Mouse (Mus musculus) lung, embryonic 14.5 days (tissue): ENCODE results near the gene Slc35e3. TPM values are rescaled to one million over a fixed set of nuclear protein-coding genes. Genes with fewer than 3 reads are reported as not detected.

Experiments
- ATAC-seq: fragments of 200-750 bp; cut with Nextera tagmentation; 2 replicates; pipeline ENCODE4 v1.8.0; 2017; ENCODE audit warnings: mild to moderate bottlenecking, moderate TSS enrichment, moderate library complexity; ENCODE audit not compliant: insufficient read depth
- DNase-seq: peaks from one replicate; pipeline ENCODE4 v3.0.0-alpha.2; 2015
- H3K27ac ChIP-seq: fragments of 300-500 bp; sonication (generic); 2 replicates; pipeline ENCODE4 v1.5.1; 2014; ENCODE audit warnings: low read depth, mild to moderate bottlenecking, moderate library complexity
- H3K27me3 ChIP-seq: fragments of 300-500 bp; sonication (generic); 2 replicates; pipeline ENCODE4 v1.6.1; 2014; ENCODE audit warnings: low read length, control low read depth; ENCODE audit not compliant: insufficient read depth
- H3K36me3 ChIP-seq: fragments of 300-500 bp; sonication (generic); 2 replicates; pipeline ENCODE4 v1.6.1; 2014; ENCODE audit warnings: control low read depth; ENCODE audit not compliant: insufficient read depth
- H3K4me1 ChIP-seq: fragments of 300-500 bp; sonication (generic); 2 replicates; pipeline ENCODE4 v1.6.1; 2014; ENCODE audit warnings: antibody characterized with exemption, control low read depth; ENCODE audit not compliant: insufficient read depth
- H3K4me2 ChIP-seq: fragments of 300-500 bp; sonication (generic); 2 replicates; pipeline ENCODE4 v1.6.1; 2014; ENCODE audit warnings: mild to moderate bottlenecking
- H3K4me3 ChIP-seq: fragments of 300-500 bp; sonication (generic); 2 replicates; pipeline ENCODE4 v1.5.1; 2014; ENCODE audit warnings: low read depth, low read length
- H3K9ac ChIP-seq: fragments of 300-500 bp; sonication (generic); 2 replicates; pipeline ENCODE4 v1.6.1; 2014
- H3K9me3 ChIP-seq: fragments of 300-500 bp; sonication (generic); 2 replicates; pipeline ENCODE4 v1.6.1; 2016; ENCODE audit warnings: low read depth, low read length, control low read depth
- CTCF ChIP-seq: IDR thresholded peaks from 2 replicates; pipeline ENCODE4 v1.5.1; 2016; ENCODE audit warnings: antibody characterized with exemption, low read depth
- WGBS: fragments of 180-500 bp; shearing (Covaris S2); extraction: QIAGEN DNeasy Blood & Tissue Kit; methylation state at CpG from one replicate; pipeline ENCODE4 v1.1.7; 2014; 5-methylcytosine and 5-hydroxymethylcytosine counted together
- polyA plus RNA-seq: library from polyadenylated mRNA; unstranded; fragments of >200 nt; fragmentation: Nextera tagmentation; extraction: Ambion mirVana; gene quantifications from 2 replicates; pipeline ENCODE4 v1.2.1, GENCODE M21; 2014

The Slc35e3 gene
- polyA plus RNA-seq, 1 experiment from 2014 or later: 16.7 TPM

GRCm38 (mm10) chr10:117743917-117744316 is 2.2 kb downstream of the Slc35e3 start:
- Histone ChIP-seq H3K4me2 (peak overlapping the region; percentile 87), H3K36me3 (peaks cover 23% of the 10 kb centered on the region), H3K4me3 (no peak overlapping the region), H3K4me1 (0 out of 2 replicates have a peak, but pooled peaks cover 6% of the 10 kb centered on the region), H3K9me3 (no peaks in the 10 kb centered on the region), H3K9ac (no peak overlapping the region), H3K27ac (no peak overlapping the region; the same call in 1 of the 2 replicates), H3K27me3 (no peaks in the 10 kb centered on the region)
- DNase-seq (no peak), ATAC-seq (no peak)
- WGBS: 68% methylated on average over 4 of the region's 4 CpGs
- TF ChIP-seq CTCF: no peak

GRCm38 (mm10) chr10:117743182-117743581 is 3.0 kb downstream of the Slc35e3 start:
- no peak for TF ChIP-seq CTCF

DNA sequence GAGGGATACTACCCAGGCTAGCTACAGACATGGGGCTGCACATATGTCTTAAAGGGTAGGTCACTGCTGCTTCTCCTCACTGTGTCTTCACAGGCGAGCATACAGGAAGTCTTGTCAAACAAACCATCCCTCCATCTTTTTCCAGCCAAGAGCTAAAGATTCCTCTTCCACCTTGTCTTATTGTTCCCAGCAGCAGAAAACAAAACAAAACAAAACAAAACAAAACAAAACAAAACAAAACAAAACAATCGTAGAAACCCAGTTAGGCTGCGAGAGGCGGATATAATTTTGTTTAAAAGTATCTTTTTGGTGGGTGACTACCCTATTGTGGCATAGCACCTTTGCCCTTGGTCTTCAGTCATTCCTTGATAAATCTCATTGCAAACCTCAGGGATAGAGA is 3.5 kb downstream of the Slc35e3 start:
- ATAC-seq (no peak), DNase-seq (no peak)
- Histone ChIP-seq H3K9me3 (no peaks in the 10 kb centered on the region), H3K4me2 (no peak overlapping the region), H3K4me3 (no peak overlapping the region), H3K4me1 (0 out of 2 replicates have a peak, but pooled peaks cover 6% of the 10 kb centered on the region), H3K36me3 (peaks cover 34% of the 10 kb centered on the region), H3K27me3 (no peaks in the 10 kb centered on the region), H3K9ac (no peak overlapping the region), H3K27ac (no peak overlapping the region)
- no peak for TF ChIP-seq CTCF
- 90% methylated on average over 4 of the region's 4 CpGs for WGBS

More at GRCm38 (mm10) chr10:117743182-117743581, 3.0 kb downstream of the Slc35e3 start:
- Histone ChIP-seq H3K27ac (no peak overlapping the region), H3K27me3 (no peaks in the 10 kb centered on the region), H3K4me1 (0 out of 2 replicates have a peak, but pooled peaks cover 6% of the 10 kb centered on the region), H3K9ac (no peak overlapping the region), H3K9me3 (no peaks in the 10 kb centered on the region), H3K36me3 (peaks cover 31% of the 10 kb centered on the region), H3K4me3 (no peak overlapping the region), H3K4me2 (no peak overlapping the region)
- ATAC-seq: no peak
- no peak for DNase-seq
- 84% methylated on average over 2 of the region's 2 CpGs for whole genome bisulfite sequencing

- no peak for TF ChIP-seq CTCF
- H3K36me3 ChIP-seq: peaks cover 41% of the 10 kb centered on the region
- DNase-seq (no peak), ATAC-seq (no peak)
- 76% methylated on average over 15 of the region's 15 CpGs for WGBS
- H3K27me3 ChIP-seq: no peaks in the 10 kb centered on the region
- H3K4me2 ChIP-seq: no peak overlapping the region
- no peak overlapping the region for H3K4me3 ChIP-seq
- H3K9me3 ChIP-seq: no peaks in the 10 kb centered on the region
- 0 out of 2 replicates have a peak, but pooled peaks cover 6% of the 10 kb centered on the region for H3K4me1 ChIP-seq
- H3K27ac ChIP-seq: no peak overlapping the region; the same call in 1 of the 2 replicates
- no peak overlapping the region for H3K9ac ChIP-seq
Measured at GRCm38 (mm10) chr10:117741698-117742475, 4.3 kb downstream of the Slc35e3 start.

DNA sequence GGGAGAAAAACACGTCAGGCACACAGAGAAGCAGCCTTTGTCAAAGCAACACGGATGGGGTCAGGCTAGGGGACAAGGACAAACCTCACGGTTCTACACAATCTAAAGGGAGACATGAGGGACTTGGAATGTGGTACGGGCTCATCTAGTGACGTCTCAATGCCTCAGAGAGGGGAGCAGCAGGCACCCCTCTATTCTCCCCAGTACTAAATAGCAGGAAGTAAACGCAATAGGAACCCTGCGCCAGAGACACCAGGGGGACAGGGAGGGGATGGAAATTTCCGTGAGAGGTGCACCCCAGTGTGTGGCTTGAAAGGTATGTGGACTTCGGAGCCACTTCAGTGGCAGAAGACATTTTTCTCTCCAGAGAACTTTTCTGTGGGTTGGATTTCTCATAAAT is 5.2 kb downstream of the Slc35e3 start:
- Histone ChIP-seq H3K4me1 (0 out of 2 replicates have a peak, but pooled peaks cover 6% of the 10 kb centered on the region), H3K27me3 (no peaks in the 10 kb centered on the region), H3K4me2 (no peak overlapping the region), H3K27ac (no peak overlapping the region), H3K36me3 (peaks cover 50% of the 10 kb centered on the region), H3K4me3 (no peak overlapping the region), H3K9me3 (no peaks in the 10 kb centered on the region), H3K9ac (no peak overlapping the region)
- DNase-seq (no peak), ATAC-seq (no peak)
- TF ChIP-seq CTCF: no peak
- WGBS: 81% methylated on average over 9 of the region's 9 CpGs

DNA sequence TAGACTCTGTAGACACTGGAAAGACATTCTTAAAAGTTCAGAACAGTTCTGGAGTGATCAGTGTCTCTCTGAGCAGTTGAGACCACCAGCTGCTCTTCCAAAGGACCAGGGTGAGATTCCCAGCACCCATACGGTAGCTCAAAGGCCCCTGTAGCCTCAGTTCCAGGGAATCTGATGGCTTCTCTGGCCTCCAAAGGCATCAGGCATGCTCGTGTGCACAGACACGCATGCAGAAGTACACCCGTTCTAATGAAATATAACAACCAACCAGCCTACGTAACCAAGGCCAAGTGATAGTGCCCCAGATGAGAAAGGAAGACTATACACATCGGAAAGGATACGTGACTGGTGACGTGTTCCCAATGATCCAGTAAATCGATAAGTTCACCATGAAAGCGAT is 6.0 kb downstream of the Slc35e3 start:
- Histone ChIP-seq H3K4me1 (0 out of 2 replicates have a peak, but pooled peaks cover 3% of the 10 kb centered on the region), H3K4me3 (no peak overlapping the region), H3K27me3 (no peaks in the 10 kb centered on the region), H3K27ac (no peak overlapping the region), H3K36me3 (peaks cover 50% of the 10 kb centered on the region), H3K9ac (no peak overlapping the region), H3K4me2 (no peak overlapping the region), H3K9me3 (no peaks in the 10 kb centered on the region)
- 94% methylated on average over 10 of the region's 10 CpGs for WGBS
- ATAC-seq (no peak), DNase-seq (no peak)
- TF ChIP-seq CTCF: no peak

DNA sequence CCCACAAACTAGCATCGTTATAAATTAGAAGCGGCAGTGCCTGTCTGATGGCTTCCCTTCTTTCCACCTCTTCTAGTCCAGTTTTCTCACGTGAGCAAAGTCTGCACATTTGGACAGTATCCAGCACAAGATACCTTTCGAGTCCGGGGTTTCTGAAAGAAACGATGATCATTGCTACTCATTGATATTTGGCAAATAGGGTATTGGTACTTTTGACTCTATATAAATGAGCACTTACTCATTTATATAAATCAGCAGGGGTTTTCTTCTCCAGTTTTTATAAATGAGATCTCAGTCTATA is 6.6 kb downstream of the Slc35e3 start:
- Histone ChIP-seq H3K36me3 (peaks cover 50% of the 10 kb centered on the region), H3K4me3 (no peak overlapping the region), H3K9ac (no peak overlapping the region), H3K27me3 (no peaks in the 10 kb centered on the region), H3K4me2 (no peak overlapping the region), H3K4me1 (no peaks in the 10 kb centered on the region), H3K27ac (no peak overlapping the region), H3K9me3 (no peaks in the 10 kb centered on the region)
- TF ChIP-seq CTCF: no peak
- ATAC-seq: no peak
- 95% methylated on average over 6 of the region's 6 CpGs for WGBS
- no peak for DNase-seq
